Mouse (Mus musculus): ENCODE measurements around the gene Gm16181.

Gm16181 gene

GRCm38 (mm10) chr17:35220156-35220952, at the start of gene Gm16181:
Gene Gm16181 (plus strand): TSS chr17:35220834.
- DNase-seq (ENCODE audit: low read depth, low spot score): no peak

- DNase-seq (ENCODE audit: low read depth, low spot score): no peak
Observed at GRCm38 (mm10) chr17:35172445-35173234, 48.0 kb upstream of the Gm16181 start.

GRCm38 (mm10) chr17:35173329-35173728, 47.3 kb upstream of the Gm16181 start:
- no peak for DNase-seq (ENCODE audit: low read depth, low spot score)

- DNase-seq (ENCODE audit: low read depth, low spot score): no peak
Observed at GRCm38 (mm10) chr17:35174201-35174977, 46.2 kb upstream of the Gm16181 start.

- no peak for DNase-seq (ENCODE audit: low read depth, low spot score)
Observed at GRCm38 (mm10) chr17:35175382-35175781, 45.3 kb upstream of the Gm16181 start.

GRCm38 (mm10) chr17:35175968-35176367, 44.7 kb upstream of the Gm16181 start, which contains the start of gene Aif1:
Gene Aif1 (minus strand): TSS chr17:35176068.
- no peak for DNase-seq (ENCODE audit: low read depth, low spot score)

GRCm38 (mm10) chr17:35178528-35178927, 42.1 kb upstream of the Gm16181 start:
- DNase-seq (ENCODE audit: low read depth, low spot score): peak; percentile 81

GRCm38 (mm10) chr17:35180093-35180492, 40.5 kb upstream of the Gm16181 start:
- DNase-seq (ENCODE audit: low read depth, low spot score): no peak

- peak; percentile 92 for DNase-seq (ENCODE audit: low read depth, low spot score)
Observed at GRCm38 (mm10) chr17:35185639-35186611, 34.7 kb upstream of the Gm16181 start.

- peak; percentile 95 for DNase-seq (ENCODE audit: low read depth, low spot score)
Observed at GRCm38 (mm10) chr17:35186681-35187080, 34.0 kb upstream of the Gm16181 start.

- no peak for DNase-seq (ENCODE audit: low read depth, low spot score)
Observed at GRCm38 (mm10) chr17:35187345-35187744, 33.3 kb upstream of the Gm16181 start.

GRCm38 (mm10) chr17:35187959-35188610, 32.5 kb upstream of the Gm16181 start, which contains the start of gene Lst1:
Gene Lst1 (minus strand): TSS chr17:35188439.
- DNase-seq (ENCODE audit: low read depth, low spot score): no peak

GRCm38 (mm10) chr17:35189186-35189585, 31.4 kb upstream of the Gm16181 start:
- DNase-seq (ENCODE audit: low read depth, low spot score): no peak

GRCm38 (mm10) chr17:35190096-35190495, 30.5 kb upstream of the Gm16181 start:
- DNase-seq (ENCODE audit: low read depth, low spot score): no peak

- DNase-seq (ENCODE audit: low read depth, low spot score): no peak
Observed at GRCm38 (mm10) chr17:35191723-35192122, 28.9 kb upstream of the Gm16181 start.

GRCm38 (mm10) chr17:35192924-35193323, 27.7 kb upstream of the Gm16181 start:
- no peak for DNase-seq (ENCODE audit: low read depth, low spot score)

GRCm38 (mm10) chr17:35193881-35194843, 26.5 kb upstream of the Gm16181 start, which contains the start of gene Ltb:
Gene Ltb (plus strand): TSS chr17:35194439.
- no peak for DNase-seq (ENCODE audit: low read depth, low spot score)

GRCm38 (mm10) chr17:35194844-35195630, 25.6 kb upstream of the Gm16181 start:
- DNase-seq (ENCODE audit: low read depth, low spot score): no peak

All from ES-CJ7 (cell line).